Mouse (Mus musculus) cerebellum, adult 9-10 months (tissue): ENCODE data around the gene Sik2.

ENCODE experiments used
- DNase-seq: peaks from one replicate; pipeline ENCODE4 v3.0.0; 2022

Gene Sik2

GRCm38 (mm10) chr9:50905321-50905720, 103.6 kb downstream of the Sik2 start:
- no peak for DNase-seq

- no peak for DNase-seq
Observed at GRCm38 (mm10) chr9:50904196-50904847, 104.6 kb downstream of the Sik2 start.

DNA sequence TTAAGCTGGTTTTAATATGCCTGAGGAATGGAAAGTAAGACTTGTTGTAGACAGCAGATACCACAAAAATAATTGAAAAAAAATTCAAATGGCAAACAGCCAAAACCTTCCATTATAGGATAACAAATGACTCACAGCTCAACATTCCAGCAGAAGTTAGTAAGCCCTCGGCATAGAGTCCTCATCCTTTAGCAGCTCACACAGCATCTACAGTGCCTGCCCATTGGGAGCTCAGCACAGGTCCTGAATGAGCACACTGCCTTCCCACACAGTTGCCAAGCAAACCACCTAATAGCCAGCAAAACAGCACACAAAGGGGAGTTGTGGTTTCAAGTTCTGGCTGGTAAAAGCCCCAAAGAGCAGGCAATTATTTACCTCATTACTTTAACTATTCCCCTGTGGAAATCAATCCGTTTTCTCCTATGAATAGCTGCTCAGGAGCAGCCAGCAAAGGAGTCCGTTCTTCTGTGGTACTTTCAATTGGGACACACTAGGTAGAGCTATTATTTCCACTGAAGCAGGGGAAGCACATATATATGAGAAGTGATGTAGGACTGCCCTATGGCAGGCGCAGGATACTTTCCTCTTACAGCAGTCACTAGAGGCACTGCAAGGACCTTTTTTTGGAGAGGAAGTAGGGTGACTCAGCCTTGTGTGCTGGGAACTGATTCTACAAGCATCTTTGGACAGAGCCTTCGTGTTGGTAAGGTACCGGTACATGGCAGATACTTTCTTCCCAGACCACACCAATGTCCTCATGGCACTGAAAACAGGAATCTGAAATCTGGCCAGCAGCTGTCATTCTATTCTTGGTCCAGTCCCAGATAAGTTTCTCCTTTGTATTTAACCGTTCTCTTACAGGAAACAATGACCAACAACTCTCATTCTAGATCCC, 108.6 kb downstream of the Sik2 start:
- no peak for DNase-seq

DNA sequence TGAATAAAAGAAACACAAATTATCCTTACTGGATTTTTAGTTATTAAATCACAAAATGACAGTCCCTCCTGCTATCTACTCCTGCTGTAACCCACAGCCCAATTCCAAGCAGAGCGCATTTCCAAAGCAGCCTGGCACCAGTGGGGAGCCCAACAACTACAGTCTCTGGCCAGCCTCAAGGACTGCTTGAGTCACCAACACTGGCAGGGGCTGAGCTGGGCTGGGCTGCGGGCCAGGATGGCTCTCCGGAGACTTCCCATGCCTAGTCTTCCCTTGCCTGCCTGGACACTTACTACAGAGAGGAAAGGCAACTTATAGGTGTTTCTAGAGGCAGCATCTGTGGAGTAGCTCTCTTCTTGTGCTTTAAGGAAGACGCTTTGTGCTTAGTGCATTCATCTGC, 115.2 kb downstream of the Sik2 start:
- DNase-seq, result peak; percentile 95

GRCm38 (mm10) chr9:50890494-50891090, 118.3 kb downstream of the Sik2 start:
- DNase-seq, result no peak

DNA sequence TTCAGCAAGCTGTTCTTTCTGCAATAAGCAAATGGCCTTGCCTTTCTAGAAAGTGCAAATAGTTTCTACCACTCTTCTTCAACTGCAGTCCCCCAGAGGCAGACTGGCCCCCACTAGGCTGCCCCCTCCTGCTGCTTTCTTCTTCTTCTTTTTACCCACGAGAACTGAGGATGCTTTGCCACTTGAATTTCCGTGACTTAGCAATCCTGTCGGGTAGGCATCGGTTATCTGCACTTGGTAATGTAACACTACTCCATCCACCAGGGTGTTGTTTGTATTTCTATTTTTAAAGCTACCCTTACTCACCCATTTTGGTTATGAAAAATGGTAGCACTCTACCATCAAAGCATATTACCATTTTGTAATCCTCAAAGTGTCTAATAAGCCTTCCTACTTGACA, 118.9 kb downstream of the Sik2 start:
- no peak for DNase-seq

- DNase-seq, result no peak
Observed at GRCm38 (mm10) chr9:50889211-50889610, 119.7 kb downstream of the Sik2 start.

- DNase-seq, result no peak
Observed at GRCm38 (mm10) chr9:50887351-50887750, 121.5 kb downstream of the Sik2 start.

DNA sequence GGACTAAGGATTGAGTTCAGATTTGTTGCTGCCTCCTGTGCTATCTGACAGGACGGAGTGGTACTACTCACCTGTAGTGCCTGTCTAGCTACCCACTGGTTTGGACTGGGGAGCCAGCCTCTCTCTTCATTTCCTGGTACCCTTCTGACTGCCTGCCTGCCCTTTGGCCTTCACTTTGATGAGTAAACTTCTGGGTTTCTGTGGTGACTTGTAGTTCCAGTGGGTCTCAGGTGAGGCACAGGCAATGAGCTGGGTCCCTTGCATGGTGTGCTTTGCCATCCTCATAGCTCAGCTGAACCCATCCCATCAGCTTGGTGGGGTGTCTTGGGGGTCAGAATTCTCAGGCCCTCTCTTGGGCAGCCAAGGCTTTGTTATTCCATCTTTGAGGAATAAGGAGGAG, 122.0 kb downstream of the Sik2 start:
- no peak for DNase-seq

DNA sequence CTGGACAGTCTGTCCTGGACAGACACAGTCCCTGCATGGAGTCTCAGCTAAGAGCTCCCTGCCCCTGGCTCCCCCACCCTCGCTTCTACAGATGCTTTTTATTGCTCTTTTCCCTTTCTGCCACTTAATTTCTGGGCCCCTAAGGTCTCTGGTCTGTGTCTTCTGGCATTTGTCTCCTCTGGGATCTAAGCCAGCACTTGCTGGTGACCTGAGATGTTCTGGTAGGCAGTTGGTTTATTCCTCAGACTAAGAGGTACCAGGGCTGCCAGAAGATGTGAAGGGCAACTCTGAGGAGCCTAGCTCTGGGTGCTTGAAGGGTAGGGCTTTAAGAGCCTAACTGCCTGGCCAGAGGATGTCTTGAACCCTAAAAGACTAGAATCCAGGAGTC, 123.3 kb downstream of the Sik2 start:
- peak; percentile 72 for DNase-seq

- DNase-seq, result no peak
Observed at GRCm38 (mm10) chr9:50884741-50885599, 123.9 kb downstream of the Sik2 start.

GRCm38 (mm10) chr9:50884093-50884492, 124.8 kb downstream of the Sik2 start:
- no peak for DNase-seq

DNA sequence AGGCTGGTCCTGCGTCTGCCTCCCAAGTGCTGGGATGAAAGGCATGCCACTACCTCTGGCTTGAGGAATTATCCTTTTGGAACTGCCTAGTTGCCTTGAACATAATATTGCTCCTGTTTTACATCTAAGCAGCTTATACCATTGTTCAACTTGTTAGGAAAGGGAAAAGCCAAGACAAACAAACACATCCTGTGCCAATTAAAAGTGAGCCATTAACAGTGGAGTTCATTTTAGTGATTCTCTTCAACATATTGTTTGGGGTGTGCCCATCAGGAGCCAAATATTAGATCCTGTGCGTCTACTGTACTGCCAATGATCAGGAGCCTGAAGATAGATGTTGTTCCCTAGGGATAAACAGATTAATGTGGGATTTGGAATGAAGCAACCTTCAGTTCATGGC, 126.7 kb downstream of the Sik2 start:
- no peak for DNase-seq

- no peak for DNase-seq
Observed at GRCm38 (mm10) chr9:50877431-50877830, 131.4 kb downstream of the Sik2 start.

DNA sequence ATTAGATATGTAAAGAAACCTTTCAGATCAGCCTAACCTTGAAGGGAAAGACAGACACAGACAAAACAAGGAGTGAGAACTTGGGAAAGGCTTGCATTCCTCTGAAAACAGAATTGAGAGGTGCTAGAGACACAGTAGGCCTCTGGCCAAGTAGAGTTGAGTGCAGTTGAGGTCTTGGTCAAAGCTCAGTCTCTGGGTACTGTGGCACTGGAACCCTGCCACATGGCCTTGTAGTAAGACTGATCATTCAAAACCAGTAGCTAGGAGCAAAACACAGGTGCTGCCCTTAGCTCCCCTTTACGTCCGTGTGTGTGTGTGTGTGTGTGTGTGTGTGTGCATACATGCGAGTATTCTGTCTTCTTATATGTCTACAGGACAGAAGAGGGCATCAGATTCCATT, 132.6 kb downstream of the Sik2 start:
- DNase-seq, result no peak

GRCm38 (mm10) chr9:50875470-50875869, 133.4 kb downstream of the Sik2 start:
- DNase-seq, result no peak

DNA sequence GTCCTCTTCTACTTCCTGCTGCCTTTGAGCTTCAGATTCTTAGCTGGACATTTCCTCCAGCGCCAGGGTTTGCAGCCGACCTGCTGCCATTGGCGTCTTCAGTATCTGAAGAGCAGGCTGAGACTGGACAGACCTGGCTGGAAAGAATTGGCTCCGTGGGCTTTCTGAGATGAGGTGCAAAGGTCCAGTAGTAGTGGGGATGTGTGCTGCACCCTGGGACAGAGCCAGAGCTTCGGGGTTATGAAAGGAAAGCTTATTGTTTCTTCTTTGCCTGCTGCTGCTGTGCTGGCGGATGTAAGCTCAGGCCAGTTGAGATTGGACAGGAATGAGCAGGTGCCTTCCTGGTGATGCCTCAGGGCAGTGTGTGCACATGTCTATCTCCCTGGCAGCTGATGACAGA, 134.8 kb downstream of the Sik2 start:
- DNase-seq, result no peak

- no peak for DNase-seq
Observed at GRCm38 (mm10) chr9:50873210-50873609, 135.7 kb downstream of the Sik2 start.

GRCm38 (mm10) chr9:50868182-50868581, 140.7 kb downstream of the Sik2 start:
- DNase-seq, result peak; percentile 89

- DNase-seq, result peak; percentile 64
Observed at GRCm38 (mm10) chr9:50867015-50867414, 141.9 kb downstream of the Sik2 start.

GRCm38 (mm10) chr9:50865803-50866202, 143.1 kb downstream of the Sik2 start:
- DNase-seq, result no peak

DNA sequence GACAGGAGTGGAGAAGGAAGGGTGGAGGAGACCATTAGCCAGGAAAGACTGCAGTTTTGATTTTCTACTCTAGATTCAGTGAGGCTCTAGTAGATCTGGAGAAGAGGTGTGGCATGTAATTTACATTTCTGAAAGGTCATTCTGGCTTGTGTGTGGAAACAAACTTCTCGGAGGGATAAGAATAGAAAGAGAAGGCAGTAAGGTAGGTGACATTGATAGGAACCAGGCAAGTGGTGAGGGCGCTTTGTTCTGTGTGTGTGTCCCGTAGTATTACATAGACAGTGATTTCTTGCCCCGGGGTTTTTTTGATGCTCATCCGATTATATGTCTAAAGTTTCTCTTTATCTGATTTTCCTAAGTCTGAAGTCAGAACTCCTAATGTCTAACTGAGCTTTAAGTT, 144.0 kb downstream of the Sik2 start:
- no peak for DNase-seq

DNA sequence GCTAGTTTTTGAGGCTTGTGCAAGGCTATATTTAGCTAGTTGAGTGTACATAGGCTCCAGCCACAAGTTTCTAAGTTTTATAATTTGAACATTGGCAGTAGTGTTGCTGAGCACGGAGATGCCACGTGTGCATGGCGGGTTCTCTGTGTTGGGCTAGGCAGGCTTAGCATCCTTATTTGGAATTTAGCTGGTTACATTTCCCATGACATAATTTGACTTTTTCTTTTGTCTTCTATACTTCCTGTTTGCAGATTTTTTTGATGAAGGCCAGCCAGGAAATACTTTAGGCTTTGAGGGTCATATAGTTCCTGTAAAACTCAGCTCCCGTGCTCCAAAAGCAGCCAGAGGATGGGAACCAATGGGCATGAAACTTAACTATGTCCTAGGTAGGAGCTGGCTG, 145.0 kb downstream of the Sik2 start:
- DNase-seq, result no peak
